Mouse (Mus musculus): ENCODE results near the gene Jade1.

DNA sequence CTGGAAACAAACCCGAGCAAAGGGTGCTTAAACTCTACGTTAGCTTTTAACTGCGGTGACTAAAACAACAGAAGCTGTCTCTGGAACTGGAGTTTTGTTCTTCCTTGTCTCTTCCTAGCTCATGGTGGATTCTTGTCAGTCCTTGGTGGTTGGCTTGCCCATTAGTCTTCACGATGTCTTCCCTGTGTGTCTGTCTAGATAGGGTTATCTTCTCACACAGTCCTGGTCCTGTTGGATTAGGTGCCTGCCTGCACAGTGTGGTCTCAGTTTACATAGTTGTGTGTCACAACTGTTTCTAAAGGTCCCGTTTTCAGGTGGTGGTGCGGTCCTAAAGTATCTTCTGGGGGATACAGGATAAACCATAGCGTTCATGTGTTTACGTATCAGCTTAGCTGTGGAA lies 41.5 kb downstream of the Jade1 start:
- no peak for TF ChIP-seq JUND (conservative IDR thresholded peaks at IDR 0.05; ENCODE audit: low read depth, low read length)
- no peak for TF ChIP-seq HCFC1 (IDR thresholded peaks at IDR 0.05; ENCODE audit: low read depth, low read length)
- TF ChIP-seq NELFE (IDR thresholded peaks at IDR 0.05; ENCODE audit: low read depth, low read length), result no peak
- TF ChIP-seq POLR2AphosphoS2 (IDR thresholded peaks at IDR 0.05; ENCODE audit: low read depth, low read length), result no peak
- TF ChIP-seq KAT2A (IDR thresholded peaks at IDR 0.05; ENCODE audit: insufficient replicate concordance, low read length), result no peak
- no peak for TF ChIP-seq TBP (conservative IDR thresholded peaks at IDR 0.05; ENCODE audit: low read depth, low read length)
- TF ChIP-seq CTCF (conservative IDR thresholded peaks at IDR 0.05 in 1 of 2, IDR thresholded peaks at IDR 0.05 in 1 of 2; ENCODE audit: low read depth in 2 of 2, low read length in 2 of 2), result no peak
- TF ChIP-seq E2F4 (IDR thresholded peaks at IDR 0.05; ENCODE audit: insufficient replicate concordance, low read depth, low read length), result no peak
- TF ChIP-seq POLR2A (IDR thresholded peaks at IDR 0.05; ENCODE audit: low read depth, low read length), result no peak
